Mouse (Mus musculus) cerebellum, adult 11 months (tissue): ENCODE results near the gene Trmt1l.

Experiments
- DNase-seq: peaks from one replicate; pipeline ENCODE4 v3.0.0; 2022

Trmt1l gene

GRCm38 (mm10) chr1:151495635-151496285, 67.4 kb downstream of the Trmt1l start:
- DNase-seq: no peak

GRCm38 (mm10) chr1:151497028-151497427, 68.7 kb downstream of the Trmt1l start:
- no peak for DNase-seq

GRCm38 (mm10) chr1:151497942-151498341, 69.6 kb downstream of the Trmt1l start:
- no peak for DNase-seq

- no peak for DNase-seq
Measured at GRCm38 (mm10) chr1:151498381-151498780, 70.0 kb downstream of the Trmt1l start.

GRCm38 (mm10) chr1:151499815-151500501, 71.6 kb downstream of the Trmt1l start:
- DNase-seq: peak; percentile 47

GRCm38 (mm10) chr1:151500531-151501361, 72.4 kb downstream of the Trmt1l start, which contains the start of gene Rnf2:
Gene Rnf2 (minus strand): TSS chr1:151500955.
- DNase-seq: peak; percentile 87
